Mouse (Mus musculus) megakaryocyte, embryonic 14.5 days (primary cell): ENCODE measurements around the gene Adcy5.

Source experiments
- FLI1 ChIP-seq: IDR thresholded peaks from 2 replicates; pipeline ENCODE4 v1.6.1; 2012; ENCODE audit warnings: low read length, inconsistent platforms, mixed read lengths
- GATA1 ChIP-seq: IDR thresholded peaks from 3 replicates; pipeline ENCODE4 v1.6.1; 2012; ENCODE audit warnings: mixed read lengths, low read length, inconsistent platforms, borderline replicate concordance

DNA sequence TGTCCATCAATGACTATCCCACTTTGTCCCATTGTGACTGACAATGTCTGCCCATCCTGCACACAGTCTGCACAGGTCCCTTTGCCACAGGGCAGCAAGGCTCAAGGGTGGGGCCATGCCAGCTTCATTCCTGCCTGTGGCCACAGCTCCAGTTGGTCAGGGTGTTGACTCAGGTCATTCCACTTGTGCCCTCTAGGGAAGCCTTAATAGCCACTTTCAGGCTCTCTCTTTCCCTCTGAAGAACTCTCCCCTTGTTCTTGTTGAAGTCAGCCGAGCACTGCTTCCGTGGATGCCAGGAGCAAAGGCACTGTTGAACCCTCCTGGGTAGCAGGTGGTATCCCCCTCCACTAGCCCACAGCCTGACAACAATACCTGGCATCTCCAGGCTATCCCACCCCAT is 127.8 kb downstream of the Adcy5 start:
- TF ChIP-seq GATA1 (no peak), FLI1 (no peak)
